Mouse (Mus musculus): ENCODE measurements around the gene Rad51b. TPM values are rescaled to one million over a fixed set of nuclear protein-coding genes. Genes with fewer than 3 reads are reported as not detected.

Gene Rad51b
- polyA plus RNA-seq, 1 experiment from 2014 or later = 6.5 TPM

DNA sequence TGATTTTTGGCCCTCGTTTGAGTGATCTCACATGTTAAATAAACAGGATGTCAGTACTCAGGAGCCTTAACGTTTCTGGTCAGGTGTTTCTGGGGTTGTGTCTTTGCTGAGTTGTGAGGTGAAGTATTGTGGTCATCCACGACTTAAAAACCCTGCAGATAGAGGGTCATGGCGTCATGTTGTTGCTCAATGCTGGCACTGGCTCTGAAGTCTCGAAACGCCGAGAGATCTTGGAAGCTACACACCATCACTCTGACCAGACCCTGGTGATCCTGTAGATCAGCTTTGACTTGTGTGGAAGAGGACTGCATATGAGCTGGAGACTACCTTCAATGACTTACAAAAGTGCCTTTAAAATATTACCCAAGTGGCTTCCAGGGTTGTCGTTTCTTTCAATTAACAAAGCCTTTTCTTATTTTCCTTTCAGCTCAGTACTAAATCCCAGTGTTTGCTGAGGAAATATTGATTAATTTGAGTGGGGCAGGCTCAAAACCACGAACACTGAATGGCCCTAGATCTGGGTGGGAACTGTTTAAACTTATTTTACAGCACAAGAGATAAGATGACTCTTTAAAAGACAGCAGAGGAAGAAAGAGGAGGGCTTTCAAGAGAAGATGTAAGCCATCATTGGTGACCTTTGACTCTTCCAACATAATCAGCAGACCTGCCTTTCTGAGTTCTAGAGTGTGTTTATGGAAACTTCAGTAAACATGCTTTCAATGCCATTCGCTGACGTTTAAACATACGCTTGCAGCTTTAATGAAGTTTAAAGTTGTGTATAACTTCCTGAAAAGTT lies 144.3 kb downstream of the Rad51b start:
- Histone ChIP-seq H3K4me3 (ENCODE audit: low read depth, low read length) (no peak overlapping the region), H3K9me3 (ENCODE audit: control insufficient read depth, low read length) (no peaks in the 10 kb centered on the region), H3K4me2 (replicated peaks; ENCODE audit: low read depth, low read length) (no peak overlapping the region), H3K4me1 (replicated peaks; ENCODE audit: control insufficient read depth, insufficient read depth, low read length) (no peaks in the 10 kb centered on the region), H3K27me3 (ENCODE audit: control insufficient read depth, insufficient read depth, low read length) (no peaks in the 10 kb centered on the region), H3K27ac (ENCODE audit: low read depth, low read length) (no peak overlapping the region), H3K36me3 (ENCODE audit: control insufficient read depth, insufficient read depth, low read length) (no peaks in the 10 kb centered on the region), H3K9ac (ENCODE audit: low read depth, low read length) (no peak overlapping the region)
- WGBS = 81% methylated on average over 12 of the region's 12 CpGs
- no peak for ATAC-seq (ENCODE audit: low FRiP score)
- DNase-seq (ENCODE audit: low spot score) = no peak

- no peaks in the 10 kb centered on the region for H3K27me3 ChIP-seq (ENCODE audit: control insufficient read depth, insufficient read depth, low read length)
- no peaks in the 10 kb centered on the region for H3K36me3 ChIP-seq (ENCODE audit: control insufficient read depth, insufficient read depth, low read length)
- H3K9me3 ChIP-seq (ENCODE audit: control insufficient read depth, low read length) = no peaks in the 10 kb centered on the region
- WGBS = 87% methylated on average over 7 of the region's 7 CpGs
- H3K9ac ChIP-seq (ENCODE audit: low read depth, low read length) = no peak overlapping the region
- no peak for DNase-seq (ENCODE audit: low spot score)
- no peak overlapping the region for H3K4me3 ChIP-seq (ENCODE audit: low read depth, low read length)
- no peak overlapping the region for H3K4me2 ChIP-seq (replicated peaks; ENCODE audit: low read depth, low read length)
- ATAC-seq (ENCODE audit: low FRiP score) = no peak
- H3K4me1 ChIP-seq (replicated peaks; ENCODE audit: control insufficient read depth, insufficient read depth, low read length) = no peaks in the 10 kb centered on the region
- no peak overlapping the region for H3K27ac ChIP-seq (ENCODE audit: low read depth, low read length)
Measured at GRCm38 (mm10) chr12:79442126-79442525, 145.0 kb downstream of the Rad51b start.

GRCm38 (mm10) chr12:79442836-79443390 lies 145.8 kb downstream of the Rad51b start:
- no peak for DNase-seq (ENCODE audit: low spot score)
- no peaks in the 10 kb centered on the region for H3K9me3 ChIP-seq (ENCODE audit: control insufficient read depth, low read length)
- no peaks in the 10 kb centered on the region for H3K36me3 ChIP-seq (ENCODE audit: control insufficient read depth, insufficient read depth, low read length)
- 60% methylated on average over 6 of the region's 6 CpGs for WGBS
- no peaks in the 10 kb centered on the region for H3K4me1 ChIP-seq (replicated peaks; ENCODE audit: control insufficient read depth, insufficient read depth, low read length)
- H3K27me3 ChIP-seq (ENCODE audit: control insufficient read depth, insufficient read depth, low read length) = no peaks in the 10 kb centered on the region
- no peak for ATAC-seq (ENCODE audit: low FRiP score)
- H3K27ac ChIP-seq (ENCODE audit: low read depth, low read length) = no peak overlapping the region
- H3K9ac ChIP-seq (ENCODE audit: low read depth, low read length) = no peak overlapping the region
- H3K4me3 ChIP-seq (ENCODE audit: low read depth, low read length) = no peak overlapping the region
- H3K4me2 ChIP-seq (replicated peaks; ENCODE audit: low read depth, low read length) = no peak overlapping the region

DNA sequence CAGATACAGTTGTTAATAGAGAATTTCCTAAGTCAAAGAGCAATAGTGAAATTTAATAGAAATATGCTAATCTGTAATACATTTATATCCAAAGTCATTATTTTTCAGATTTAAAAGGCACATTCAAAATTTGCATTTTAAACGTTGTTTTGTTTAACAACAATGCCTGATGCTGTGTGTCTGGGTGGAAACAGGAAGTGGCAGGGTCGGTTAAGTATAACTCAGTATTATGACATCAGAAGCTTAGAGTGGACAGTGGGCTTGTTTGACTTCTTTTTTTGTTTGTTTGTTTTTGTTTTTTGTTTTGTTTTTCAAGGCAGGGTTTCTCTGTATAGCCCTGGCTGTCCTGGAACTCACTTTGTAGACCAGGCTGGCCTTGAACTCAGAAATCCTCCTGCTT lies 147.6 kb downstream of the Rad51b start:
- Histone ChIP-seq H3K4me3 (ENCODE audit: low read depth, low read length) (no peak overlapping the region), H3K27ac (ENCODE audit: low read depth, low read length) (no peak overlapping the region), H3K9ac (ENCODE audit: low read depth, low read length) (no peak overlapping the region), H3K27me3 (ENCODE audit: control insufficient read depth, insufficient read depth, low read length) (no peaks in the 10 kb centered on the region), H3K36me3 (ENCODE audit: control insufficient read depth, insufficient read depth, low read length) (no peaks in the 10 kb centered on the region), H3K9me3 (ENCODE audit: control insufficient read depth, low read length) (no peaks in the 10 kb centered on the region), H3K4me2 (replicated peaks; ENCODE audit: low read depth, low read length) (no peak overlapping the region), H3K4me1 (replicated peaks; ENCODE audit: control insufficient read depth, insufficient read depth, low read length) (no peaks in the 10 kb centered on the region)
- ATAC-seq (ENCODE audit: low FRiP score) = no peak
- no peak for DNase-seq (ENCODE audit: low spot score)
- 87% methylated on average over 2 of the region's 2 CpGs for WGBS

GRCm38 (mm10) chr12:79447039-79447438 lies 150.0 kb downstream of the Rad51b start:
- no peak overlapping the region for H3K9ac ChIP-seq (ENCODE audit: low read depth, low read length)
- no peaks in the 10 kb centered on the region for H3K4me1 ChIP-seq (replicated peaks; ENCODE audit: control insufficient read depth, insufficient read depth, low read length)
- no peak overlapping the region for H3K4me2 ChIP-seq (replicated peaks; ENCODE audit: low read depth, low read length)
- 86% methylated on average over 3 of the region's 3 CpGs for WGBS
- H3K9me3 ChIP-seq (ENCODE audit: control insufficient read depth, low read length) = no peaks in the 10 kb centered on the region
- H3K27me3 ChIP-seq (ENCODE audit: control insufficient read depth, insufficient read depth, low read length) = no peaks in the 10 kb centered on the region
- H3K4me3 ChIP-seq (ENCODE audit: low read depth, low read length) = no peak overlapping the region
- no peak for DNase-seq (ENCODE audit: low spot score)
- H3K27ac ChIP-seq (ENCODE audit: low read depth, low read length) = no peak overlapping the region
- H3K36me3 ChIP-seq (ENCODE audit: control insufficient read depth, insufficient read depth, low read length) = no peaks in the 10 kb centered on the region
- no peak for ATAC-seq (ENCODE audit: low FRiP score)

DNA sequence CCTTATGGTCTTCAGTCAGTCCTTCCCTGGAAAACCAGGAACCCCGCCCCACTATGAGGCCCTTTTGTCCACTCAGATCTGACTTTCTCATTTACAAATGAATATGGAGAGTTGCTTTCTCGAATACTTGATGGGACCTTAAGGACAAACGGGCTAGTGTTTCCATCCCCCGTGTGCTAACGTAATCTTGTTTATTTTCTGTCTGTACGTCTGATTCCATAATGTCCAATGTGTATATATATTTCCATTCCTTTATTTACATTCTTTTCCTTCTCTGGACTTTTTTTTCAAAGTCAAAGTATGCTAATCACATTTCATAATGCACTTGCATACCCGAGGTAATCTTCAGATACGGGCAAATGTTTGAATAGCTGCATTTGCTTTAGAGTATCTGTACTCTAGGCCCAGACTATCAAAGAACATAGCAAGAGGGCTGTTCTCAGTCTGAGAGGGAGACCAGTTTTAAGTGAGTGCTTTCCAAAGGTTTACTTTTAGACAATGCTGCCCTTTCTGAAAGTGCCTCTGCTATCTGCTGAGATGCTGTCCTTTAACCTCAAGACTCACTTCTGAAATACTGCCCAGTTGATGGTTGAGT lies 152.8 kb downstream of the Rad51b start:
- Histone ChIP-seq H3K9me3 (ENCODE audit: control insufficient read depth, low read length) (no peaks in the 10 kb centered on the region), H3K27me3 (ENCODE audit: control insufficient read depth, insufficient read depth, low read length) (no peaks in the 10 kb centered on the region), H3K4me3 (ENCODE audit: low read depth, low read length) (no peak overlapping the region), H3K9ac (ENCODE audit: low read depth, low read length) (no peak overlapping the region), H3K4me2 (replicated peaks; ENCODE audit: low read depth, low read length) (no peak overlapping the region), H3K4me1 (replicated peaks; ENCODE audit: control insufficient read depth, insufficient read depth, low read length) (no peaks in the 10 kb centered on the region), H3K36me3 (ENCODE audit: control insufficient read depth, insufficient read depth, low read length) (no peaks in the 10 kb centered on the region), H3K27ac (ENCODE audit: low read depth, low read length) (no peak overlapping the region)
- WGBS = 82% methylated on average over 8 of the region's 8 CpGs
- DNase-seq (ENCODE audit: low spot score) = no peak
- no peak for ATAC-seq (ENCODE audit: low FRiP score)

GRCm38 (mm10) chr12:79452882-79453281 lies 155.8 kb downstream of the Rad51b start:
- H3K4me2 ChIP-seq (replicated peaks; ENCODE audit: low read depth, low read length) = no peak overlapping the region
- 84% methylated on average over 4 of the region's 4 CpGs for WGBS
- DNase-seq (ENCODE audit: low spot score) = no peak

DNA sequence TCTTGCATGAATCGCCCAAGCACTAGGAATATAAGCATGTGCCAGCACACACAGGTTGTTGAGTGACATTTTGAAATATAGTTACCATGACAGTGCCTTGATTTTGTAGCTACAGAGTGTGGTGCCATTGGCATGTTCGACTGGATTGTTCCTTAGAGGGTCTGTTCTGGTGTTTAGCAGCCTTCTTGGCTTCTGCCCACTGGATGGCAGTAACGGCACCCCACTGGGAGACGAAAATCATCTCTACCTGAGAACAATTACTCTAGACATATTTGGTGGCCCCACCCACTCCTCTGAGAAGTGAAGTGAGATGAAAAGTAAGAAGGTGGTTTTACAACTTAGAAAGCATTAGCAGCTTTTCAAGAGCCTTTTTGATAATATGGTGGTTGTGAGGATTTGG lies 156.9 kb downstream of the Rad51b start:
- no peak overlapping the region for H3K9ac ChIP-seq (ENCODE audit: low read depth, low read length)
- no peak overlapping the region for H3K27ac ChIP-seq (ENCODE audit: low read depth, low read length)
- ATAC-seq (ENCODE audit: low FRiP score) = no peak
- no peak overlapping the region for H3K4me3 ChIP-seq (ENCODE audit: low read depth, low read length)
- H3K36me3 ChIP-seq (ENCODE audit: control insufficient read depth, insufficient read depth, low read length) = no peaks in the 10 kb centered on the region
- H3K9me3 ChIP-seq (ENCODE audit: control insufficient read depth, low read length) = no peaks in the 10 kb centered on the region
- no peak for DNase-seq (ENCODE audit: low spot score)
- 83% methylated on average over 4 of the region's 4 CpGs for WGBS
- no peaks in the 10 kb centered on the region for H3K27me3 ChIP-seq (ENCODE audit: control insufficient read depth, insufficient read depth, low read length)
- H3K4me2 ChIP-seq (replicated peaks; ENCODE audit: low read depth, low read length) = no peak overlapping the region
- H3K4me1 ChIP-seq (replicated peaks; ENCODE audit: control insufficient read depth, insufficient read depth, low read length) = no peaks in the 10 kb centered on the region; the same call in 1 of the 2 replicates

More at GRCm38 (mm10) chr12:79452882-79453281, 155.8 kb downstream of the Rad51b start:
- Histone ChIP-seq H3K4me1 (replicated peaks; ENCODE audit: control insufficient read depth, insufficient read depth, low read length) (no peaks in the 10 kb centered on the region; the same call in 1 of the 2 replicates), H3K9ac (ENCODE audit: low read depth, low read length) (no peak overlapping the region), H3K27ac (ENCODE audit: low read depth, low read length) (no peak overlapping the region), H3K9me3 (ENCODE audit: control insufficient read depth, low read length) (no peaks in the 10 kb centered on the region), H3K27me3 (ENCODE audit: control insufficient read depth, insufficient read depth, low read length) (no peaks in the 10 kb centered on the region), H3K36me3 (ENCODE audit: control insufficient read depth, insufficient read depth, low read length) (no peaks in the 10 kb centered on the region), H3K4me3 (ENCODE audit: low read depth, low read length) (no peak overlapping the region)
- ATAC-seq (ENCODE audit: low FRiP score) = no peak

All from hindbrain, embryonic 11.5 days (tissue).